Mouse (Mus musculus) liver, embryonic 14.5 days (tissue): ENCODE results near the gene Fam210b. TPM values are rescaled to one million over a fixed set of nuclear protein-coding genes. Genes with fewer than 3 reads are reported as not detected.

Source experiments
- ATAC-seq: fragments of 200-750 bp; cut with Nextera tagmentation; 2 replicates; pipeline ENCODE4 v1.8.0; 2017; ENCODE audit warnings: moderate number of reproducible peaks, mild to moderate bottlenecking, moderate library complexity; ENCODE audit not compliant: insufficient read depth
- DNase-seq, 3 experiments: peaks; one replicate each; pipeline ENCODE4 v3.0.0-alpha.2; 2012 to 2013; ENCODE audit warnings: low read depth in 3 of 3, low spot score in 3 of 3
- H3K27ac ChIP-seq: fragments of 300-500 bp; sonication (generic); 2 replicates; pipeline ENCODE4 v1.5.1; 2014; ENCODE audit warnings: moderate library complexity, mild to moderate bottlenecking, control low read depth, inconsistent platforms
- H3K27me3 ChIP-seq: fragments of 300-500 bp; sonication (generic); 2 replicates; pipeline ENCODE4 v1.6.1; 2014; ENCODE audit warnings: mild to moderate bottlenecking, low read length, moderate library complexity; ENCODE audit not compliant: control insufficient read depth, insufficient read depth
- H3K36me3 ChIP-seq: fragments of 300-500 bp; sonication (generic); replicated peaks from 2 replicates; pipeline ENCODE4 v1.6.1; 2014; ENCODE audit warnings: low read depth; ENCODE audit not compliant: control insufficient read depth, insufficient read depth
- H3K4me1 ChIP-seq, 2 experiments: fragments of 200-500 bp in 1 of 2; fragments of 300-500 bp in 1 of 2; sonication (generic) in 1 of 2; replicated peaks; 2 replicates each; pipeline ENCODE4 v1.6.1; 2012 to 2014; ENCODE audit warnings: antibody characterized with exemption in 1 of 2, inconsistent platforms in 1 of 2, low read length in 1 of 2; ENCODE audit not compliant: control insufficient read depth in 2 of 2, insufficient read depth in 2 of 2
- H3K4me2 ChIP-seq: fragments of 300-500 bp; sonication (generic); 2 replicates; pipeline ENCODE4 v1.6.1; 2014; ENCODE audit warnings: low read depth, mild to moderate bottlenecking, control low read depth, moderate library complexity
- H3K4me3 ChIP-seq, 2 experiments: fragments of 200-500 bp in 1 of 2; fragments of 300-500 bp in 1 of 2; sonication (generic) in 1 of 2; 2 replicates each; pipeline ENCODE4 v1.5.1; 2012 to 2014; ENCODE audit warnings: low read depth in 2 of 2, low read length in 2 of 2, mild to moderate bottlenecking in 2 of 2, control low read depth in 1 of 2, inconsistent platforms in 1 of 2, moderate library complexity in 1 of 2; ENCODE audit not compliant: insufficient read depth in 1 of 2
- H3K9ac ChIP-seq: fragments of 300-500 bp; sonication (generic); replicated peaks from 2 replicates; pipeline ENCODE4 v1.6.1; 2014; ENCODE audit warnings: mild to moderate bottlenecking, control low read depth, moderate library complexity
- H3K9me3 ChIP-seq: fragments of 300-500 bp; sonication (generic); 2 replicates; pipeline ENCODE4 v1.6.1; 2016; ENCODE audit warnings: low read length, mixed read lengths; ENCODE audit not compliant: control insufficient read depth
- CTCF ChIP-seq: IDR thresholded peaks from 2 replicates; pipeline ENCODE4 v1.5.1; 2016; ENCODE audit warnings: antibody characterized with exemption, low read depth, control low read depth
- EP300 ChIP-seq: IDR thresholded peaks from 2 replicates; pipeline ENCODE4 v1.6.1; 2016; ENCODE audit warnings: antibody characterized with exemption, low read depth
- WGBS: fragments of 180-500 bp; shearing (Covaris S2); extraction: QIAGEN DNeasy Blood & Tissue Kit; methylation state at CpG from one replicate; pipeline ENCODE4 v1.1.7; 2014; ENCODE audit not compliant: insufficient replicate concordance; 5-methylcytosine and 5-hydroxymethylcytosine counted together
- polyA plus RNA-seq, 2 experiments: library from polyadenylated mRNA; depleted of rRNA in 1 of 2; stranded (reverse) in 1 of 2; unstranded in 1 of 2; fragments of >200 nt; fragmentation: Nextera tagmentation in 1 of 2; extraction: Ambion mirVana in 1 of 2; gene quantifications; 2 replicates each; pipeline versions ENCODE4 v1.2.1 to v1.2.3; 2012 to 2014

Fam210b gene
- polyA plus RNA-seq, 2 experiments, result 61.2 to 107 TPM

- no peak for DNase-seq
- no peaks in the 10 kb centered on the region for H3K9me3 ChIP-seq
- H3K27me3 ChIP-seq, result no peaks in the 10 kb centered on the region
- no peak overlapping the region for H3K4me3 ChIP-seq
- H3K9ac ChIP-seq, result no peak overlapping the region
- no peak for ATAC-seq
- 73% methylated on average over 3 of the region's 3 CpGs for whole genome bisulfite sequencing
- peaks cover 25% of the 10 kb centered on the region for H3K36me3 ChIP-seq
- TF ChIP-seq EP300 (no peak), CTCF (no peak)
- no peak overlapping the region for H3K27ac ChIP-seq
- no peak overlapping the region for H3K4me2 ChIP-seq
- no peaks in the 10 kb centered on the region for H3K4me1 ChIP-seq
These were observed 39.4 kb downstream of the Fam210b start for GRCm38 (mm10) chr2:172384715-172385114.

- Histone ChIP-seq H3K27ac (no peak overlapping the region), H3K36me3 (no peaks in the 10 kb centered on the region), H3K9ac (no peak overlapping the region), H3K4me2 (no peak overlapping the region), H3K4me1 (peaks cover 0 to 7% of the 10 kb centered on the region in 2 experiments; a peak in 2 of 4 replicates), H3K9me3 (no peaks in the 10 kb centered on the region), H3K27me3 (no peaks in the 10 kb centered on the region), H3K4me3 (no peak overlapping the region)
- WGBS, result 37% methylated on average over 6 of the region's 6 CpGs
- ATAC-seq (no peak), DNase-seq (no peak)
- TF ChIP-seq EP300, result no peak
These were observed 45.0 kb downstream of the Fam210b start for GRCm38 (mm10) chr2:172390341-172390740.

GRCm38 (mm10) chr2:172392041-172392521 lies 46.7 kb downstream of the Fam210b start:
- Histone ChIP-seq H3K4me3 (no peak overlapping the region), H3K27me3 (no peaks in the 10 kb centered on the region), H3K36me3 (no peaks in the 10 kb centered on the region), H3K9ac (no peak overlapping the region), H3K9me3 (no peaks in the 10 kb centered on the region), H3K4me1 (peaks cover 0 to 7% of the 10 kb centered on the region in 2 experiments; a peak in 2 of 4 replicates), H3K27ac (no peak overlapping the region), H3K4me2 (no peak overlapping the region)
- no peak for ATAC-seq
- 61% methylated on average over 10 of the region's 10 CpGs for WGBS
- DNase-seq, result no peak
- TF ChIP-seq CTCF (no peak), EP300 (no peak)

GRCm38 (mm10) chr2:172393391-172394051 lies 48.2 kb downstream of the Fam210b start, which contains the start of gene Cass4:
Cass4 (plus strand) TSS chr2:172393794.
- WGBS, result 9% methylated on average over 13 of the region's 13 CpGs
- no peak within 1 kb of the TSS for H3K9ac ChIP-seq
- ATAC-seq (peak; percentile 60), DNase-seq (peak in 1 of 3 experiments; percentile 14)
- no peaks in the 10 kb centered on the region for H3K36me3 ChIP-seq
- no peaks in the 10 kb centered on the region for H3K27me3 ChIP-seq
- TF ChIP-seq EP300 (no peak), CTCF (no peak)
- H3K9me3 ChIP-seq, result no peaks in the 10 kb centered on the region
- H3K4me1 ChIP-seq, result peaks cover 0 to 7% of the 10 kb centered on the region in 2 experiments; a peak in 2 of 4 replicates
- H3K4me3 ChIP-seq, result peak within 1 kb of the TSS; percentile 33 to 62
- no peak within 1 kb of the TSS for H3K27ac ChIP-seq
- H3K4me2 ChIP-seq, result peak within 1 kb of the TSS; percentile 58

- Histone ChIP-seq H3K4me2 (peak overlapping the region; percentile 58), H3K9ac (no peak overlapping the region), H3K9me3 (no peaks in the 10 kb centered on the region), H3K36me3 (no peaks in the 10 kb centered on the region), H3K4me1 (peaks cover 0 to 7% of the 10 kb centered on the region in 2 experiments; a peak in 2 of 4 replicates), H3K4me3 (peak overlapping the region in 1 of 2 experiments; percentile 33; a peak in 2 of 4 replicates), H3K27ac (no peak overlapping the region), H3K27me3 (no peaks in the 10 kb centered on the region)
- WGBS, result 42% methylated on average over 2 of the region's 2 CpGs
- no peak for ATAC-seq
- DNase-seq, result no peak
- TF ChIP-seq CTCF, result no peak
- no peak for TF ChIP-seq EP300
These were observed 48.7 kb downstream of the Fam210b start for GRCm38 (mm10) chr2:172394052-172394392.
